Mouse (Mus musculus): ENCODE measurements around the gene Eif2b4. TPM values are rescaled to one million over a fixed set of nuclear protein-coding genes. Genes with fewer than 3 reads are reported as not detected.

Eif2b4 gene
- polyA plus RNA-seq, 1 experiment from 2014 or later, result 58.6 TPM

- Histone ChIP-seq H3K27me3 (ENCODE audit: control insufficient read depth, insufficient read depth, low read length) (no peaks in the 10 kb centered on the region), H3K9me3 (replicated peaks; ENCODE audit: control insufficient read depth, low read length) (no peaks in the 10 kb centered on the region), H3K4me1 (ENCODE audit: control insufficient read depth, insufficient read depth, low read length) (peaks cover 8% of the 10 kb centered on the region), H3K36me3 (ENCODE audit: control insufficient read depth, insufficient read depth, low read length) (peaks cover 17% of the 10 kb centered on the region), H3K4me3 (ENCODE audit: low read depth, low read length) (peak overlapping the region; percentile 64), H3K4me2 (peak overlapping the region; percentile 83), H3K27ac (ENCODE audit: low read depth, low read length) (no peak overlapping the region), H3K9ac (ENCODE audit: low read depth, low read length) (peak overlapping the region; percentile 80)
- 28% methylated on average over 6 of the region's 6 CpGs for WGBS (ENCODE audit: insufficient replicate concordance)
- ATAC-seq (replicated peaks; ENCODE audit: insufficient number of reproducible peaks, low FRiP score, low TSS enrichment), result no peak
Observed at GRCm38 (mm10) chr5:31153516-31154151, 39.6 kb downstream of the Eif2b4 start.

- no peak overlapping the region for H3K27ac ChIP-seq (ENCODE audit: low read depth, low read length)
- no peak overlapping the region for H3K4me3 ChIP-seq (ENCODE audit: low read depth, low read length)
- ATAC-seq (replicated peaks; ENCODE audit: insufficient number of reproducible peaks, low FRiP score, low TSS enrichment), result no peak
- H3K9ac ChIP-seq (ENCODE audit: low read depth, low read length), result no peak overlapping the region
- 82% methylated on average over 3 of the region's 3 CpGs for WGBS (ENCODE audit: insufficient replicate concordance)
- no peak overlapping the region for H3K4me2 ChIP-seq
- peaks cover 8% of the 10 kb centered on the region for H3K4me1 ChIP-seq (ENCODE audit: control insufficient read depth, insufficient read depth, low read length)
- no peaks in the 10 kb centered on the region for H3K36me3 ChIP-seq (ENCODE audit: control insufficient read depth, insufficient read depth, low read length)
- H3K9me3 ChIP-seq (replicated peaks; ENCODE audit: control insufficient read depth, low read length), result no peaks in the 10 kb centered on the region
- H3K27me3 ChIP-seq (ENCODE audit: control insufficient read depth, insufficient read depth, low read length), result no peaks in the 10 kb centered on the region
Observed at GRCm38 (mm10) chr5:31151746-31152145, 41.5 kb downstream of the Eif2b4 start.

GRCm38 (mm10) chr5:31149781-31150180 lies 43.4 kb downstream of the Eif2b4 start:
- H3K9ac ChIP-seq (ENCODE audit: low read depth, low read length), result no peak overlapping the region
- no peaks in the 10 kb centered on the region for H3K27me3 ChIP-seq (ENCODE audit: control insufficient read depth, insufficient read depth, low read length)
- H3K4me2 ChIP-seq, result no peak overlapping the region
- peaks cover 8% of the 10 kb centered on the region for H3K4me1 ChIP-seq (ENCODE audit: control insufficient read depth, insufficient read depth, low read length)
- H3K9me3 ChIP-seq (replicated peaks; ENCODE audit: control insufficient read depth, low read length), result no peaks in the 10 kb centered on the region
- no peak overlapping the region for H3K27ac ChIP-seq (ENCODE audit: low read depth, low read length)
- 81% methylated on average over 4 of the region's 4 CpGs for WGBS (ENCODE audit: insufficient replicate concordance)
- 0 out of 2 replicates have a peak, but pooled peaks cover 4% of the 10 kb centered on the region for H3K36me3 ChIP-seq (ENCODE audit: control insufficient read depth, insufficient read depth, low read length)
- ATAC-seq (replicated peaks; ENCODE audit: insufficient number of reproducible peaks, low FRiP score, low TSS enrichment), result no peak
- no peak overlapping the region for H3K4me3 ChIP-seq (ENCODE audit: low read depth, low read length)

GRCm38 (mm10) chr5:31138968-31139425 lies 54.2 kb downstream of the Eif2b4 start:
- 8% methylated on average over 9 of the region's 9 CpGs for WGBS (ENCODE audit: insufficient replicate concordance)
- peaks cover 54% of the 10 kb centered on the region for H3K27me3 ChIP-seq (ENCODE audit: control insufficient read depth, insufficient read depth, low read length)
- peak overlapping the region; percentile 37 for H3K4me3 ChIP-seq (ENCODE audit: low read depth, low read length)
- ATAC-seq (replicated peaks; ENCODE audit: insufficient number of reproducible peaks, low FRiP score, low TSS enrichment), result no peak
- H3K9ac ChIP-seq (ENCODE audit: low read depth, low read length), result no peak overlapping the region
- H3K9me3 ChIP-seq (replicated peaks; ENCODE audit: control insufficient read depth, low read length), result no peaks in the 10 kb centered on the region
- H3K27ac ChIP-seq (ENCODE audit: low read depth, low read length), result no peak overlapping the region
- H3K4me1 ChIP-seq (ENCODE audit: control insufficient read depth, insufficient read depth, low read length), result peaks cover 22% of the 10 kb centered on the region
- peaks cover 4% of the 10 kb centered on the region; the same call in 1 of the 2 replicates for H3K36me3 ChIP-seq (ENCODE audit: control insufficient read depth, insufficient read depth, low read length)
- H3K4me2 ChIP-seq, result peak overlapping the region; percentile 59

GRCm38 (mm10) chr5:31138241-31138967 lies 54.8 kb downstream of the Eif2b4 start, which contains the start of gene Ucn:
Gene Ucn, minus strand, starts transcription at chr5:31138829.
- no peak; the same call in 1 of the 2 replicates for ATAC-seq (replicated peaks; ENCODE audit: insufficient number of reproducible peaks, low FRiP score, low TSS enrichment)
- H3K4me3 ChIP-seq (ENCODE audit: low read depth, low read length), result peak within 1 kb of the TSS; percentile 37
- peaks cover 4% of the 10 kb centered on the region; the same call in 1 of the 2 replicates for H3K36me3 ChIP-seq (ENCODE audit: control insufficient read depth, insufficient read depth, low read length)
- no peak within 1 kb of the TSS for H3K27ac ChIP-seq (ENCODE audit: low read depth, low read length)
- H3K4me1 ChIP-seq (ENCODE audit: control insufficient read depth, insufficient read depth, low read length), result peaks cover 22% of the 10 kb centered on the region
- peaks cover 59% of the 10 kb centered on the region for H3K27me3 ChIP-seq (ENCODE audit: control insufficient read depth, insufficient read depth, low read length)
- peak within 1 kb of the TSS; percentile 59 for H3K4me2 ChIP-seq
- H3K9ac ChIP-seq (ENCODE audit: low read depth, low read length), result no peak within 1 kb of the TSS
- 3% methylated on average over 52 of the region's 52 CpGs for WGBS (ENCODE audit: insufficient replicate concordance)
- no peaks in the 10 kb centered on the region for H3K9me3 ChIP-seq (replicated peaks; ENCODE audit: control insufficient read depth, low read length)

GRCm38 (mm10) chr5:31137658-31138057 lies 55.6 kb downstream of the Eif2b4 start:
- Histone ChIP-seq H3K9me3 (replicated peaks; ENCODE audit: control insufficient read depth, low read length) (no peaks in the 10 kb centered on the region), H3K9ac (ENCODE audit: low read depth, low read length) (no peak overlapping the region), H3K36me3 (ENCODE audit: control insufficient read depth, insufficient read depth, low read length) (peaks cover 4% of the 10 kb centered on the region; the same call in 1 of the 2 replicates), H3K4me1 (ENCODE audit: control insufficient read depth, insufficient read depth, low read length) (peaks cover 22% of the 10 kb centered on the region), H3K27me3 (ENCODE audit: control insufficient read depth, insufficient read depth, low read length) (peaks cover 59% of the 10 kb centered on the region), H3K27ac (ENCODE audit: low read depth, low read length) (no peak overlapping the region), H3K4me2 (peak overlapping the region; percentile 59), H3K4me3 (ENCODE audit: low read depth, low read length) (peak overlapping the region; percentile 37)
- WGBS (ENCODE audit: insufficient replicate concordance), result 1% methylated on average over 13 of the region's 13 CpGs
- no peak for ATAC-seq (replicated peaks; ENCODE audit: insufficient number of reproducible peaks, low FRiP score, low TSS enrichment)

Other genes starting within 250 kb of the Eif2b4 start
- 4.4 and 5.4 TPM in 2 replicates for gene Cgref1, start 247.8 kb downstream of the Eif2b4 start, polyA plus RNA-seq (2014; fragmentation: Nextera tagmentation; extraction: Ambion mirVana)
- 69.1 and 70.2 TPM in 2 replicates for gene Preb, start 233.1 kb downstream of the Eif2b4 start, polyA plus RNA-seq (2014; fragmentation: Nextera tagmentation; extraction: Ambion mirVana)
- 0.04 and 0.15 TPM in 2 replicates for gene Tcf23, start 224.8 kb downstream of the Eif2b4 start, polyA plus RNA-seq (2014; fragmentation: Nextera tagmentation; extraction: Ambion mirVana)
- gene Atraid, start 145.1 kb downstream of the Eif2b4 start, polyA plus RNA-seq (2014; fragmentation: Nextera tagmentation; extraction: Ambion mirVana), result 96.8 and 101 TPM in 2 replicates
- gene Slc5a6, start 144.5 kb downstream of the Eif2b4 start, polyA plus RNA-seq (2014; fragmentation: Nextera tagmentation; extraction: Ambion mirVana), result 5.4 and 7.1 TPM in 2 replicates
- gene Cad, start 138.7 kb downstream of the Eif2b4 start, polyA plus RNA-seq (2014; fragmentation: Nextera tagmentation; extraction: Ambion mirVana), result 22.9 and 23.1 TPM in 2 replicates
- gene Dnajc5g, start 87.1 kb downstream of the Eif2b4 start, polyA plus RNA-seq (2014; fragmentation: Nextera tagmentation; extraction: Ambion mirVana), result not detected in 2 replicates
- gene Slc30a3, start 85.2 kb downstream of the Eif2b4 start, polyA plus RNA-seq (2014; fragmentation: Nextera tagmentation; extraction: Ambion mirVana), result 0.47 and 0.48 TPM in 2 replicates
- gene Trim54, start 76.7 kb downstream of the Eif2b4 start, polyA plus RNA-seq (2014; fragmentation: Nextera tagmentation; extraction: Ambion mirVana), result 13.9 and 16.7 TPM in 2 replicates
- gene Ucn, start 54.6 kb downstream of the Eif2b4 start, polyA plus RNA-seq (2014; fragmentation: Nextera tagmentation; extraction: Ambion mirVana), result 0.51 TPM in 1 of 2 replicates, not detected in the other
- 78.1 and 82.1 TPM in 2 replicates for gene Mpv17, start 39.2 kb downstream of the Eif2b4 start, polyA plus RNA-seq (2014; fragmentation: Nextera tagmentation; extraction: Ambion mirVana)
- 0.76 and 1.2 TPM in 2 replicates for gene Gm29609, start 13.5 kb downstream of the Eif2b4 start, polyA plus RNA-seq (2014; fragmentation: Nextera tagmentation; extraction: Ambion mirVana)
- gene Gtf3c2, start 13.3 kb downstream of the Eif2b4 start, polyA plus RNA-seq (2014; fragmentation: Nextera tagmentation; extraction: Ambion mirVana), result 48.2 and 50.8 TPM in 2 replicates
- gene Snx17, start 203 bp downstream of the Eif2b4 start, polyA plus RNA-seq (2014; fragmentation: Nextera tagmentation; extraction: Ambion mirVana), result 115 and 122 TPM in 2 replicates
- 4.8 and 5.0 TPM in 2 replicates for gene Zfp513, start 8.9 kb upstream of the Eif2b4 start, polyA plus RNA-seq (2014; fragmentation: Nextera tagmentation; extraction: Ambion mirVana)
- 103 and 116 TPM in 2 replicates for gene Ppm1g, start 27.3 kb upstream of the Eif2b4 start, polyA plus RNA-seq (2014; fragmentation: Nextera tagmentation; extraction: Ambion mirVana)
- gene Nrbp1, start 47.4 kb upstream of the Eif2b4 start, polyA plus RNA-seq (2014; fragmentation: Nextera tagmentation; extraction: Ambion mirVana), result 124 and 141 TPM in 2 replicates
- 0.53 and 0.59 TPM in 2 replicates for gene Gm9970, start 47.8 kb upstream of the Eif2b4 start, polyA plus RNA-seq (2014; fragmentation: Nextera tagmentation; extraction: Ambion mirVana)
- gene Krtcap3, start 58.3 kb upstream of the Eif2b4 start, polyA plus RNA-seq (2014; fragmentation: Nextera tagmentation; extraction: Ambion mirVana), result 7.1 and 7.7 TPM in 2 replicates
- 22.7 and 30.7 TPM in 2 replicates for gene Ift172, start 97.7 kb upstream of the Eif2b4 start, polyA plus RNA-seq (2014; fragmentation: Nextera tagmentation; extraction: Ambion mirVana)
- 22.3 and 28.5 TPM in 2 replicates for gene Fndc4, start 102.7 kb upstream of the Eif2b4 start, polyA plus RNA-seq (2014; fragmentation: Nextera tagmentation; extraction: Ambion mirVana)
- gene Gckr, start 104.0 kb upstream of the Eif2b4 start, polyA plus RNA-seq (2014; fragmentation: Nextera tagmentation; extraction: Ambion mirVana), result 0.51 and 0.60 TPM in 2 replicates